Mouse (Mus musculus) heart, adult 9 months (tissue): ENCODE measurements around the gene Irx4.

Experiments used
- DNase-seq, 2 experiments: peaks; one replicate each; pipeline ENCODE4 v3.0.0; 2022; ENCODE audit warnings: low spot score in 2 of 2

Gene Irx4

GRCm38 (mm10) chr13:73260354-73261035 lies at the start of gene Irx4:
Gene Irx4, plus strand, starts transcription at chr13:73260479.
- no peak for DNase-seq

GRCm38 (mm10) chr13:73214301-73214700 lies 46.0 kb upstream of the Irx4 start:
- DNase-seq, result no peak

- DNase-seq, result no peak
These were observed 23.8 kb upstream of the Irx4 start for GRCm38 (mm10) chr13:73236461-73236860.

- no peak for DNase-seq
These were observed 21.0 kb upstream of the Irx4 start for GRCm38 (mm10) chr13:73239191-73239746.

GRCm38 (mm10) chr13:73242556-73242955 lies 17.7 kb upstream of the Irx4 start:
- no peak for DNase-seq

- DNase-seq, result no peak
These were observed 13.3 kb upstream of the Irx4 start for GRCm38 (mm10) chr13:73246961-73247360.

GRCm38 (mm10) chr13:73251222-73251621 lies 9.1 kb upstream of the Irx4 start:
- no peak for DNase-seq

- no peak for DNase-seq
These were observed 8.3 kb upstream of the Irx4 start for GRCm38 (mm10) chr13:73252022-73252421.

GRCm38 (mm10) chr13:73258415-73258814 lies 1.9 kb upstream of the Irx4 start:
- no peak for DNase-seq

GRCm38 (mm10) chr13:73259577-73260353 lies 514 bp upstream of the Irx4 start:
- DNase-seq, result no peak

- no peak for DNase-seq
These were observed 904 bp downstream of the Irx4 start for GRCm38 (mm10) chr13:73261036-73261730.

GRCm38 (mm10) chr13:73261881-73262280 lies 1.6 kb downstream of the Irx4 start:
- no peak for DNase-seq

GRCm38 (mm10) chr13:73262336-73263127 lies 2.3 kb downstream of the Irx4 start:
- DNase-seq, result no peak

- peak; percentile 26 to 53 for DNase-seq
These were observed 3.1 kb downstream of the Irx4 start for GRCm38 (mm10) chr13:73263128-73263971.

GRCm38 (mm10) chr13:73264166-73264735 lies 4.0 kb downstream of the Irx4 start:
- DNase-seq, result no peak

GRCm38 (mm10) chr13:73264831-73265230 lies 4.6 kb downstream of the Irx4 start:
- DNase-seq, result no peak

- DNase-seq, result no peak
These were observed 5.2 kb downstream of the Irx4 start for GRCm38 (mm10) chr13:73265442-73265841.

GRCm38 (mm10) chr13:73267551-73267950 lies 7.3 kb downstream of the Irx4 start:
- no peak for DNase-seq

- DNase-seq, result no peak
These were observed 8.4 kb downstream of the Irx4 start for GRCm38 (mm10) chr13:73268702-73269101.

- no peak for DNase-seq
These were observed 9.0 kb downstream of the Irx4 start for GRCm38 (mm10) chr13:73269251-73269650.
